Mouse (Mus musculus) forebrain, embryonic 15.5 days (tissue): ENCODE results near the gene Dtx1. TPM values are rescaled to one million over a fixed set of nuclear protein-coding genes. Genes with fewer than 3 reads are reported as not detected.
A peak's percentile ranks its signal among the peaks of the same experiment; 100 is the strongest.

Experiments
- ATAC-seq: fragments of 200-750 bp; cut with Nextera tagmentation; replicated peaks from 2 replicates; pipeline ENCODE4 v1.8.0; 2017; ENCODE audit warnings: mild to moderate bottlenecking, moderate TSS enrichment, moderate library complexity
- H3K27ac ChIP-seq: fragments of 300-500 bp; sonication (generic); replicated peaks from 2 replicates; pipeline ENCODE4 v1.5.1; 2015; ENCODE audit warnings: mild to moderate bottlenecking, inconsistent platforms
- H3K27me3 ChIP-seq: fragments of 300-500 bp; sonication (generic); 2 replicates; pipeline ENCODE4 v1.6.1; 2015; ENCODE audit warnings: inconsistent platforms
- H3K36me3 ChIP-seq: fragments of 300-500 bp; sonication (generic); 2 replicates; pipeline ENCODE4 v1.6.1; 2015; ENCODE audit warnings: mild to moderate bottlenecking, inconsistent platforms
- H3K4me1 ChIP-seq: fragments of 300-500 bp; sonication (generic); 2 replicates; pipeline ENCODE4 v1.6.1; 2015; ENCODE audit warnings: inconsistent platforms
- H3K4me2 ChIP-seq: fragments of 300-500 bp; sonication (generic); replicated peaks from 2 replicates; pipeline ENCODE4 v1.6.1; 2015; ENCODE audit warnings: mild to moderate bottlenecking, inconsistent platforms
- H3K4me3 ChIP-seq: fragments of 300-500 bp; sonication (generic); 2 replicates; pipeline ENCODE4 v1.5.1; 2015; ENCODE audit warnings: mild to moderate bottlenecking, inconsistent platforms
- H3K9ac ChIP-seq: fragments of 300-500 bp; sonication (generic); replicated peaks from 2 replicates; pipeline ENCODE4 v1.6.1; 2015; ENCODE audit warnings: mild to moderate bottlenecking, inconsistent platforms
- H3K9me3 ChIP-seq: fragments of 300-500 bp; sonication (generic); 2 replicates; pipeline ENCODE4 v1.6.1; 2016; ENCODE audit warnings: inconsistent platforms
- WGBS: fragments of 180-500 bp; shearing (Covaris S2); methylation state at CpG from one replicate; pipeline ENCODE4 v1.1.7; 2015; ENCODE audit warnings: mixed read lengths; 5-methylcytosine and 5-hydroxymethylcytosine counted together
- polyA plus RNA-seq: library from polyadenylated mRNA; unstranded; fragments of >200 nt; fragmentation: Nextera tagmentation; extraction: Ambion mirVana; gene quantifications from 2 replicates; pipeline ENCODE4 v1.2.1, GENCODE M21; 2015

Dtx1 gene
- polyA plus RNA-seq, 1 experiment from 2014 or later, result 52.8 TPM

DNA sequence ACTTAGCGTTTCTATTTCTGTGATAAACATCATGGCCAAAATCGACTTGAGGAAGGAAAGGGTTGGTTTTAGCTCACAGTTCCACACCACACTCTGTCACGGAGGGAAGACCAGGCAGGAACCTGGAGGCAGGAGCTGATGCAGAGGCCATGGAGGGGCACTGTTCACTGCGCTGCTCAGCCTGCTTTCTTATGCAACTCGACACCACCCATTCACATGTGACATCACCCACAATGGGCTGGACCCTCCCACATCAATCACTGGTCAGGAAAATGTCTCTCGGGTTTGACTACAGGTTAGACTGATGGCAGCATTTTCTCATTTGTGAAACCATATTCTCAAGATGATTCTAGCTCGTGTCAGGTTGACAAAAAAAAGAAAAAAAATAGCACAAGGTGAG is 9.3 kb upstream of the Dtx1 start:
- H3K4me3 ChIP-seq, result no peak overlapping the region
- WGBS, result 66% methylated on average over 7 of the region's 7 CpGs
- H3K9ac ChIP-seq, result no peak overlapping the region
- H3K4me1 ChIP-seq, result peaks cover 9% of the 10 kb centered on the region
- ATAC-seq, result no peak
- no peaks in the 10 kb centered on the region for H3K9me3 ChIP-seq
- H3K4me2 ChIP-seq, result no peak overlapping the region
- no peaks in the 10 kb centered on the region for H3K36me3 ChIP-seq
- no peak overlapping the region for H3K27ac ChIP-seq
- H3K27me3 ChIP-seq, result no peaks in the 10 kb centered on the region

GRCm38 (mm10) chr5:120718600-120719378 is 7.1 kb upstream of the Dtx1 start:
- Histone ChIP-seq H3K4me3 (no peak overlapping the region), H3K36me3 (no peaks in the 10 kb centered on the region), H3K27me3 (no peaks in the 10 kb centered on the region), H3K9ac (no peak overlapping the region), H3K9me3 (no peaks in the 10 kb centered on the region), H3K4me1 (peaks cover 15% of the 10 kb centered on the region), H3K4me2 (no peak overlapping the region), H3K27ac (no peak overlapping the region)
- WGBS, result 51% methylated on average over 15 of the region's 15 CpGs
- ATAC-seq, result no peak

DNA sequence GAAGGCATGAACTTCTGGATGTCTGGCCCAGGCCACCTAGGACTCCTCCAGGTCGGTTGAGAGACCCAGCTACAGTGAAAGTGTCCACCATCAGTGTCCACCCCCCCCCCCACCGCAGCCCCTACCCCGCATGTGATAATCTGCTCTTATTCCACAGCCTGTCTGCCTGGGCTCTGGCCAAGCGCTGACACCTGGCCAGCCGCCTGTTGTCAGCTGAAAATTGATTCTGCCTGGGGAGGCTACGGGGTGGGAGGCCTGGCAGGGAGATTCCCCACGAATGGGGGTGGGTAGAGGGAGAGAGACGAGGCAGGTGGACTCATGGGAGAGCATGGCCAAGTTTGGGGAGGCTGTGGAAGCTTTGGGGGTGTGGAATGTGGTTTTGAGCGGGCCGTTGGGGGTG is 5.4 kb upstream of the Dtx1 start:
- ATAC-seq, result no peak
- Histone ChIP-seq H3K27me3 (0 out of 2 replicates have a peak, but pooled peaks cover 3% of the 10 kb centered on the region), H3K9me3 (no peaks in the 10 kb centered on the region), H3K4me3 (no peak overlapping the region), H3K4me2 (no peak overlapping the region), H3K27ac (no peak overlapping the region), H3K9ac (no peak overlapping the region), H3K4me1 (peaks cover 15% of the 10 kb centered on the region), H3K36me3 (no peaks in the 10 kb centered on the region)
- WGBS, result 62% methylated on average over 10 of the region's 10 CpGs

GRCm38 (mm10) chr5:120714314-120714713 is 2.6 kb upstream of the Dtx1 start:
- Histone ChIP-seq H3K27me3 (0 out of 2 replicates have a peak, but pooled peaks cover 3% of the 10 kb centered on the region), H3K36me3 (no peaks in the 10 kb centered on the region), H3K9me3 (no peaks in the 10 kb centered on the region), H3K4me1 (peaks cover 39% of the 10 kb centered on the region), H3K9ac (no peak overlapping the region), H3K4me2 (no peak overlapping the region), H3K4me3 (no peak overlapping the region), H3K27ac (no peak overlapping the region)
- 4% methylated on average over 16 of the region's 16 CpGs for WGBS
- no peak for ATAC-seq

- H3K9me3 ChIP-seq, result no peaks in the 10 kb centered on the region
- no peaks in the 10 kb centered on the region for H3K36me3 ChIP-seq
- H3K27me3 ChIP-seq, result 0 out of 2 replicates have a peak, but pooled peaks cover 3% of the 10 kb centered on the region
- H3K27ac ChIP-seq, result no peak overlapping the region
- WGBS, result 52% methylated on average over 8 of the region's 8 CpGs
- peaks cover 55% of the 10 kb centered on the region for H3K4me1 ChIP-seq
- no peak for ATAC-seq
- H3K9ac ChIP-seq, result no peak overlapping the region
- no peak overlapping the region for H3K4me2 ChIP-seq
- H3K4me3 ChIP-seq, result no peak overlapping the region
Observed at GRCm38 (mm10) chr5:120712721-120713120, 994 bp upstream of the Dtx1 start.

GRCm38 (mm10) chr5:120711416-120711815 is 311 bp downstream of the Dtx1 start:
- Histone ChIP-seq H3K4me2 (peak overlapping the region; percentile 90), H3K9ac (peak overlapping the region; percentile 80), H3K36me3 (no peaks in the 10 kb centered on the region), H3K9me3 (no peaks in the 10 kb centered on the region), H3K4me1 (peaks cover 59% of the 10 kb centered on the region), H3K27ac (peak overlapping the region; percentile 85), H3K27me3 (0 out of 2 replicates have a peak, but pooled peaks cover 3% of the 10 kb centered on the region), H3K4me3 (peak overlapping the region; percentile 81)
- peak; percentile 68 for ATAC-seq
- under 1% methylated on average over 41 of the region's 43 CpGs for WGBS

GRCm38 (mm10) chr5:120710826-120711248 is 890 bp downstream of the Dtx1 start:
- peak overlapping the region; percentile 85 for H3K27ac ChIP-seq
- WGBS, result under 1% methylated on average over 31 of the region's 34 CpGs
- peak overlapping the region; percentile 90 for H3K4me2 ChIP-seq
- no peaks in the 10 kb centered on the region for H3K36me3 ChIP-seq
- peaks cover 64% of the 10 kb centered on the region for H3K4me1 ChIP-seq
- H3K9me3 ChIP-seq, result no peaks in the 10 kb centered on the region
- ATAC-seq, result peak; percentile 44
- peak overlapping the region; percentile 81 for H3K4me3 ChIP-seq
- peak overlapping the region; percentile 80 for H3K9ac ChIP-seq
- 0 out of 2 replicates have a peak, but pooled peaks cover 3% of the 10 kb centered on the region for H3K27me3 ChIP-seq

GRCm38 (mm10) chr5:120710161-120710825 is 1.4 kb downstream of the Dtx1 start:
- H3K4me1 ChIP-seq, result peaks cover 69% of the 10 kb centered on the region
- 0 out of 2 replicates have a peak, but pooled peaks cover 3% of the 10 kb centered on the region for H3K27me3 ChIP-seq
- WGBS, result 2% methylated on average over 40 of the region's 40 CpGs
- H3K9me3 ChIP-seq, result no peaks in the 10 kb centered on the region
- peak overlapping the region; percentile 81 for H3K4me3 ChIP-seq
- H3K27ac ChIP-seq, result peak overlapping the region; percentile 85
- ATAC-seq, result peak; percentile 21
- no peaks in the 10 kb centered on the region for H3K36me3 ChIP-seq
- H3K9ac ChIP-seq, result peak overlapping the region; percentile 80
- peak overlapping the region; percentile 90 for H3K4me2 ChIP-seq

- no peak for ATAC-seq
- peak overlapping the region; percentile 16 for H3K4me3 ChIP-seq
- H3K4me1 ChIP-seq, result peaks cover 80% of the 10 kb centered on the region
- WGBS, result 34% methylated on average over 13 of the region's 13 CpGs
- 0 out of 2 replicates have a peak overlapping the region, but pooled peaks have one; percentile 14 for H3K27ac ChIP-seq
- H3K9ac ChIP-seq, result peak overlapping the region; percentile 3; the same call in 1 of the 2 replicates
- peak overlapping the region; percentile 41 for H3K4me2 ChIP-seq
- H3K36me3 ChIP-seq, result no peaks in the 10 kb centered on the region
- no peaks in the 10 kb centered on the region for H3K9me3 ChIP-seq
- H3K27me3 ChIP-seq, result no peaks in the 10 kb centered on the region
Observed at GRCm38 (mm10) chr5:120706976-120707375, 4.8 kb downstream of the Dtx1 start.

DNA sequence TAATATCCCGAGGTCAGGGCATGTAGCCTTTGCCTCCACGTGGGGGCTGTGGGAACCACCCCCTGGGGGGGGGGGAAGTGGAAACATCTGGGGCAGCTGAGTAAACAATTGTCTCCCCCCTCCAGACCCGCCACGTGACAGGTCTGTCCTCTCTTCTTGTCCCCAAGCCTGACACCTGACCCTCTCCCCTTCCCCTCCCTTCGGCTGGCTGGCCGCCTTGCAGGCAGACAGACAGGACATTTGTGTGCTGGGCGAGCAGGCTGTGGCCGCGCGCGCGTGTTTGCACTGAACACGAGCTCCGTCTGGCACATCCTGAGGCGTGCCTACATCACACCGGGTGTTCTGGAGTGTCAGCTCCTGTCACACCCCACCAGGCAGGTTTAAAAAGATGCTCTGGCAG is 5.2 kb downstream of the Dtx1 start:
- Histone ChIP-seq H3K9ac (peak overlapping the region; percentile 3; the same call in 1 of the 2 replicates), H3K9me3 (no peaks in the 10 kb centered on the region), H3K36me3 (no peaks in the 10 kb centered on the region), H3K4me1 (peaks cover 77% of the 10 kb centered on the region), H3K4me3 (peak overlapping the region; percentile 16), H3K4me2 (peak overlapping the region; percentile 41), H3K27ac (0 out of 2 replicates have a peak overlapping the region, but pooled peaks have one; percentile 14), H3K27me3 (no peaks in the 10 kb centered on the region)
- WGBS, result 3% methylated on average over 16 of the region's 16 CpGs
- no peak for ATAC-seq

DNA sequence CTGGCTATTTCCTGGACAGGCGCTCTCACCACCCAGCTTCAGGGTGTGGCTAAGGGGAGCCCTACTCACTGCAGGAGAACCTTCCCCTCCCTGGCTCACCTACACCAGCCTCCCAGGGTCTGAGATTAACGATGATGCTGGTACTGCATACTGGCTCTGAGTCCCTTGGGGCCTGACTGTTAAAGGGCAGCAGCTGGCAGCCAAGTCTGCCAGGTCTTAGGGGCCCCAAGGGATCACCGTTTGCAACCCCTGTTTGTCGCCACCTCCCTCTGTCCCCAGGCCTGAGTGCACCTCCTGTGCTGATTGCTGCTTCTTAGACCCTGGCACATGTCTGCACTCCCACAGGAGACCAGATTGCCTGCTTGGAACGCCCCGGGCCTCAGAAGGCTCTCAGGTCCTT is 7.3 kb downstream of the Dtx1 start:
- 55% methylated on average over 6 of the region's 6 CpGs for WGBS
- no peak overlapping the region for H3K27ac ChIP-seq
- H3K4me3 ChIP-seq, result no peak overlapping the region
- ATAC-seq, result no peak
- H3K27me3 ChIP-seq, result no peaks in the 10 kb centered on the region
- H3K9me3 ChIP-seq, result no peaks in the 10 kb centered on the region
- H3K36me3 ChIP-seq, result no peaks in the 10 kb centered on the region
- no peak overlapping the region for H3K4me2 ChIP-seq
- no peak overlapping the region for H3K9ac ChIP-seq
- peaks cover 72% of the 10 kb centered on the region for H3K4me1 ChIP-seq

- H3K9ac ChIP-seq, result no peak overlapping the region
- H3K27ac ChIP-seq, result no peak overlapping the region
- no peaks in the 10 kb centered on the region for H3K9me3 ChIP-seq
- WGBS, result 86% methylated on average over 3 of the region's 3 CpGs
- peaks cover 72% of the 10 kb centered on the region for H3K4me1 ChIP-seq
- no peak overlapping the region for H3K4me2 ChIP-seq
- no peak for ATAC-seq
- no peaks in the 10 kb centered on the region for H3K27me3 ChIP-seq
- no peak overlapping the region for H3K4me3 ChIP-seq
- no peaks in the 10 kb centered on the region for H3K36me3 ChIP-seq
Observed at GRCm38 (mm10) chr5:120703660-120704059, 8.1 kb downstream of the Dtx1 start.
